17 mouse cellular contexts compared by ENCODE assay signal in the genomic region with DNA sequence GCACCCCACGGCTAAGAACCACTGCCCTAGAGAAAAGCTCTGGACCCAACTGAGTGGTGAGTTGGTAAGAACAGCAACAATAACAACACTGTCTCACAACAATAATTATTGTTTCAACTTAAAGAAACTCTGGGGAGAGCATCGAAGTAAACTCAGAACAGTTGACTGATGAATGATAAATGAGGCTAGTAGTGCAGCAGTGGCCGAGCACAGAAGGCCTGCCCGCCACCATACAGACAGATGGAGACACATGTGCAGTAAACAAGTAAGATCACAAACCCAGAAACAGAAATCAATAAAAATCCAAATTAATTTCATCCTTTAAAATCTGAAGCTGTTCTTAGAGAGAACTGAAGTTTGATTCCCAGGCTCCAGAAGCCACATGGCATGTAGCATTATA.
DNase-seq lines count a peak whose midpoint lies in the region; ATAC-seq and TF ChIP-seq lines count a peak whose summit lies in the region.
"Had no signal": no experiment of that assay in that cellular context is flagged by ENCODE, and none has a peak within 500 bp of the region (broad histone marks: within the 10 kb centered on the region; RNA-seq: fewer than 3 reads in every experiment).

No protein-coding gene starts in this region.

- peak overlapping the region; percentile 24; the same call in 1 of the 2 replicates for H3K27ac ChIP-seq in hindbrain, embryonic 11.5 days (ENCODE audit: low read depth, low read length)
- no peak overlapping the region for H3K27ac ChIP-seq in hindbrain, postnatal 0 days
- 0 out of 2 replicates have a peak overlapping the region, but pooled peaks have one; percentile 20 for H3K27ac ChIP-seq in midbrain, embryonic 10.5 days (replicated peaks)
- no peak overlapping the region for H3K27ac ChIP-seq in midbrain, embryonic 16.5 days (ENCODE audit: low read length)
- H3K27ac ChIP-seq in forebrain, embryonic 14.5 days (ENCODE audit: low read depth, low read length), result peak overlapping the region; percentile 55
- H3K27ac ChIP-seq in stomach, embryonic 15.5 days, result peak overlapping the region; percentile 33; the same call in 1 of the 2 replicates
- H3K27ac ChIP-seq: embryonic facial prominence, embryonic 15.5 days had no signal

- 0 out of 2 replicates have a peak, but pooled peaks have one; percentile 35 for ATAC-seq in hindbrain, embryonic 11.5 days (ENCODE audit: low FRiP score)
- no peak for ATAC-seq in hindbrain, postnatal 0 days
- ATAC-seq in midbrain, embryonic 16.5 days, result no peak
- ATAC-seq in forebrain, embryonic 14.5 days, result no peak
- ATAC-seq in stomach, embryonic 15.5 days (ENCODE audit: insufficient read depth, low FRiP score, low read depth), result no peak

- H3K4me2 ChIP-seq in hindbrain, embryonic 11.5 days (replicated peaks; ENCODE audit: low read depth, low read length), result no peak overlapping the region
- no peak overlapping the region for H3K4me2 ChIP-seq in hindbrain, postnatal 0 days (ENCODE audit: low read depth, low read length)
- H3K4me2 ChIP-seq in midbrain, embryonic 16.5 days (ENCODE audit: low read length), result no peak overlapping the region
- H3K4me2 ChIP-seq in forebrain, embryonic 14.5 days (ENCODE audit: low read length), result no peak overlapping the region
- H3K4me2 ChIP-seq in stomach, embryonic 15.5 days, result no peak overlapping the region
- H3K4me2 ChIP-seq: embryonic facial prominence, embryonic 15.5 days; liver, embryonic 11.5 days had no signal

- no peaks in the 10 kb centered on the region for H3K36me3 ChIP-seq in hindbrain, embryonic 11.5 days (ENCODE audit: control insufficient read depth, insufficient read depth, low read length)
- H3K36me3 ChIP-seq in hindbrain, postnatal 0 days (ENCODE audit: insufficient read depth, low read length), result no peaks in the 10 kb centered on the region
- H3K36me3 ChIP-seq in midbrain, embryonic 10.5 days, result peaks cover 3% of the 10 kb centered on the region; the same call in 1 of the 2 replicates
- H3K36me3 ChIP-seq in midbrain, embryonic 16.5 days (ENCODE audit: control insufficient read depth, insufficient read depth, low read length), result no peaks in the 10 kb centered on the region
- peaks cover 3% of the 10 kb centered on the region; the same call in 1 of the 2 replicates for H3K36me3 ChIP-seq in forebrain, embryonic 14.5 days (ENCODE audit: control insufficient read depth, insufficient read depth, low read length)
- H3K36me3 ChIP-seq in stomach, embryonic 15.5 days, result no peaks in the 10 kb centered on the region
- H3K36me3 ChIP-seq: embryonic facial prominence, embryonic 15.5 days had no signal

- no peak for TF ChIP-seq CTCF in hindbrain, postnatal 0 days (IDR thresholded peaks at IDR 0.05; ENCODE audit: low read depth)

- no peak overlapping the region for H3K9ac ChIP-seq in hindbrain, embryonic 11.5 days (ENCODE audit: low read depth, low read length)
- H3K9ac ChIP-seq in hindbrain, postnatal 0 days (replicated peaks; ENCODE audit: low read length), result no peak overlapping the region
- H3K9ac ChIP-seq in midbrain, embryonic 16.5 days (ENCODE audit: low read depth, low read length), result no peak overlapping the region
- H3K9ac ChIP-seq in forebrain, embryonic 14.5 days (ENCODE audit: low read length), result no peak overlapping the region
- no peak overlapping the region for H3K9ac ChIP-seq in stomach, embryonic 15.5 days
- H3K9ac ChIP-seq: embryonic facial prominence, embryonic 15.5 days had no signal

- no peaks in the 10 kb centered on the region for H3K9me3 ChIP-seq in hindbrain, embryonic 11.5 days (ENCODE audit: control insufficient read depth, low read length)
- H3K9me3 ChIP-seq in hindbrain, postnatal 0 days (ENCODE audit: low read length), result no peaks in the 10 kb centered on the region
- H3K9me3 ChIP-seq in midbrain, embryonic 10.5 days (replicated peaks), result no peaks in the 10 kb centered on the region
- H3K9me3 ChIP-seq in midbrain, embryonic 16.5 days (replicated peaks; ENCODE audit: control insufficient read depth, low read length, poor library complexity, severe bottlenecking), result no peaks in the 10 kb centered on the region
- H3K9me3 ChIP-seq in forebrain, embryonic 14.5 days (replicated peaks; ENCODE audit: control insufficient read depth, low read length), result no peaks in the 10 kb centered on the region
- no peaks in the 10 kb centered on the region for H3K9me3 ChIP-seq in stomach, embryonic 15.5 days
- H3K9me3 ChIP-seq: embryonic facial prominence, embryonic 15.5 days had no signal

- no peaks in the 10 kb centered on the region for H3K4me1 ChIP-seq in hindbrain, embryonic 11.5 days (replicated peaks; ENCODE audit: control insufficient read depth, insufficient read depth, low read length)
- H3K4me1 ChIP-seq in hindbrain, postnatal 0 days (ENCODE audit: insufficient read depth, low read length), result no peaks in the 10 kb centered on the region
- peaks cover 15% of the 10 kb centered on the region for H3K4me1 ChIP-seq in midbrain, embryonic 10.5 days
- H3K4me1 ChIP-seq in midbrain, embryonic 16.5 days (ENCODE audit: control insufficient read depth, insufficient read depth, low read length), result peaks cover 4% of the 10 kb centered on the region
- 0 out of 2 replicates have a peak, but pooled peaks cover 4% of the 10 kb centered on the region for H3K4me1 ChIP-seq in forebrain, embryonic 14.5 days (ENCODE audit: control insufficient read depth, insufficient read depth, low read length)
- H3K4me1 ChIP-seq in stomach, embryonic 15.5 days, result no peaks in the 10 kb centered on the region
- H3K4me1 ChIP-seq: embryonic facial prominence, embryonic 15.5 days had no signal

- no peaks in the 10 kb centered on the region for H3K27me3 ChIP-seq in hindbrain, embryonic 11.5 days (ENCODE audit: control insufficient read depth, insufficient read depth, low read length)
- H3K27me3 ChIP-seq in hindbrain, postnatal 0 days (ENCODE audit: insufficient read depth, low read length), result no peaks in the 10 kb centered on the region
- H3K27me3 ChIP-seq in midbrain, embryonic 10.5 days (ENCODE audit: low read depth, poor library complexity, severe bottlenecking), result no peaks in the 10 kb centered on the region
- H3K27me3 ChIP-seq in midbrain, embryonic 16.5 days (ENCODE audit: control insufficient read depth, insufficient read depth, low read depth, low read length), result no peaks in the 10 kb centered on the region
- no peaks in the 10 kb centered on the region for H3K27me3 ChIP-seq in forebrain, embryonic 14.5 days (replicated peaks; ENCODE audit: control insufficient read depth, insufficient read depth, low read length)
- no peaks in the 10 kb centered on the region for H3K27me3 ChIP-seq in stomach, embryonic 15.5 days (replicated peaks)
- H3K27me3 ChIP-seq: embryonic facial prominence, embryonic 15.5 days had no signal

- no peak overlapping the region for H3K4me3 ChIP-seq in hindbrain, embryonic 11.5 days (ENCODE audit: low read depth, low read length)
- H3K4me3 ChIP-seq in hindbrain, postnatal 0 days (ENCODE audit: low read length), result no peak overlapping the region
- H3K4me3 ChIP-seq in midbrain, embryonic 10.5 days, result no peak overlapping the region
- no peak overlapping the region for H3K4me3 ChIP-seq in midbrain, embryonic 16.5 days (ENCODE audit: low read depth, low read length)
- no peak overlapping the region for H3K4me3 ChIP-seq in forebrain, embryonic 14.5 days (ENCODE audit: low read depth, low read length)
- no peak overlapping the region for H3K4me3 ChIP-seq in stomach, embryonic 15.5 days (replicated peaks)
- H3K4me3 ChIP-seq: embryonic facial prominence, embryonic 15.5 days had no signal

- 21% methylated on average over 4 of the region's 4 CpGs for WGBS in hindbrain, embryonic 11.5 days
- 24% methylated on average over 4 of the region's 4 CpGs for WGBS in hindbrain, postnatal 0 days
- WGBS in midbrain, embryonic 10.5 days, result 69% methylated on average over 4 of the region's 4 CpGs
- WGBS in midbrain, embryonic 16.5 days, result 35% methylated on average over 4 of the region's 4 CpGs
- WGBS in forebrain, embryonic 14.5 days, result 31% methylated on average over 4 of the region's 4 CpGs
- WGBS in stomach, embryonic 15.5 days, result 43% methylated on average over 4 of the region's 4 CpGs

- no peak for DNase-seq in hindbrain, embryonic 11.5 days (ENCODE audit: low spot score)
- DNase-seq in hindbrain, postnatal 0 days (ENCODE audit: low spot score), result no peak
- no peak for DNase-seq in midbrain, embryonic 10.5 days (ENCODE audit: low spot score)
- DNase-seq in forebrain, embryonic 14.5 days (ENCODE audit: low spot score), result no peak
- no peak for DNase-seq in heart, adult 9 months (ENCODE audit: low spot score in 2 of 2)
- DNase-seq: adrenal gland, postnatal 36 days; cerebellum, adult 8-10 months; heart, adult 18-20 months; kidney, adult 9 months; kidney, postnatal 4 days; layer of hippocampus, postnatal 36 days; lung, postnatal 14 days; midbrain, embryonic 14.5 days had no signal

Comparison
In these comparisons a context has a peak if more than half of its experiments do, and no peak if none do; other contexts are left out.
1. H3K27ac ChIP-seq: peak in hindbrain, embryonic 11.5 days (single experiment), midbrain, embryonic 10.5 days (single experiment), forebrain, embryonic 14.5 days (single experiment) and stomach, embryonic 15.5 days (single experiment); none in hindbrain, postnatal 0 days (single experiment) and midbrain, embryonic 16.5 days (single experiment).